Mouse (Mus musculus) CH12.LX (cell line): Measurements from ENCODE around the gene Ep400. TPM values are rescaled to one million over a fixed set of nuclear protein-coding genes. Genes with fewer than 3 reads are reported as not detected.
A peak's percentile ranks its signal among the peaks of the same experiment; 100 is the strongest.

Experiments
- DNase-seq: peaks from one replicate; pipeline ENCODE4 v3.0.0-alpha.2; 2013; ENCODE audit errors: extremely low read depth
- H3K27ac ChIP-seq: 2 replicates; pipeline ENCODE4 v1.5.1; 2012; ENCODE audit warnings: low read depth, mild to moderate bottlenecking, control low read depth, moderate library complexity; ENCODE audit not compliant: insufficient read depth
- H3K27me3 ChIP-seq: replicated peaks from 2 replicates; pipeline ENCODE3; 2012; ENCODE audit warnings: inconsistent platforms
- H3K36me3 ChIP-seq, 2 experiments: replicated peaks in 1 of 2; 2 replicates each; pipeline versions ENCODE3 to v1.6.1; 2012; ENCODE audit warnings: inconsistent platforms in 1 of 2, low read length in 1 of 2, mild to moderate bottlenecking in 1 of 2, mixed read lengths in 1 of 2, moderate library complexity in 1 of 2; ENCODE audit not compliant: control insufficient read depth in 1 of 2, insufficient read depth in 1 of 2
- H3K4me1 ChIP-seq, 2 experiments: 2 replicates each; pipeline ENCODE4 v1.6.1; 2012; ENCODE audit warnings: inconsistent platforms in 1 of 2, moderate library complexity in 1 of 2; ENCODE audit not compliant: insufficient read depth in 2 of 2, control insufficient read depth in 1 of 2
- H3K4me2 ChIP-seq: 2 replicates; pipeline ENCODE4 v1.6.1; 2012; ENCODE audit warnings: low read depth, mild to moderate bottlenecking, control low read depth; ENCODE audit not compliant: poor library complexity, insufficient read depth, severe bottlenecking
- H3K4me3 ChIP-seq, 3 experiments: fragments of 150-350 bp in 1 of 3; sonication (generic) in 1 of 3; replicated peaks in 1 of 3; 2 replicates each; pipeline versions ENCODE3 to v1.5.1; 2011 to 2012; ENCODE audit warnings: low read depth in 2 of 3, low read length in 2 of 3, mild to moderate bottlenecking in 2 of 3, moderate library complexity in 2 of 3, control low read depth in 1 of 3, improper control_type of control experiment in 1 of 3, inconsistent platforms in 1 of 3, mixed read lengths in 1 of 3; ENCODE audit not compliant: poor library complexity in 1 of 3
- H3K79me2 ChIP-seq: replicated peaks from 2 replicates; pipeline ENCODE4 v1.6.1; 2012; ENCODE audit warnings: mild to moderate bottlenecking, moderate library complexity; ENCODE audit not compliant: control insufficient read depth, poor library complexity, insufficient read depth, severe bottlenecking; ENCODE audit errors: extremely low read depth
- H3K9ac ChIP-seq: 2 replicates; pipeline ENCODE4 v1.6.1; 2012; ENCODE audit warnings: low read depth, mild to moderate bottlenecking, control low read depth, moderate library complexity; ENCODE audit not compliant: insufficient read depth
- H3K9me3 ChIP-seq: replicated peaks from 2 replicates; pipeline ENCODE3; 2012; ENCODE audit warnings: low read length, inconsistent platforms, mixed read lengths
- BHLHE40 ChIP-seq: IDR thresholded peaks from 2 replicates; pipeline ENCODE4 v1.6.1; 2011; ENCODE audit warnings: mild to moderate bottlenecking, low read depth, low read length, improper control_type of control experiment
- CHD1 ChIP-seq: IDR thresholded peaks from 2 replicates; pipeline ENCODE4 v1.6.1; 2012; ENCODE audit warnings: low read depth, low read length, improper control_type of control experiment, inconsistent platforms
- CHD2 ChIP-seq: IDR thresholded peaks from 2 replicates; pipeline ENCODE4 v1.6.1; 2011; ENCODE audit warnings: low read length, improper control_type of control experiment
- ELF1 ChIP-seq: IDR thresholded peaks from 2 replicates; pipeline ENCODE4 v1.6.1; 2014; ENCODE audit warnings: low read depth, mild to moderate bottlenecking, inconsistent platforms, low read length, improper control_type of control experiment
- ETS1 ChIP-seq: conservative IDR thresholded peaks from 2 replicates; pipeline ENCODE4 v1.6.1; 2012; ENCODE audit warnings: low read depth, mild to moderate bottlenecking, inconsistent platforms, low read length, improper control_type of control experiment, moderate library complexity
- GABPA ChIP-seq: IDR thresholded peaks from 2 replicates; pipeline ENCODE4 v1.6.1; 2012; ENCODE audit warnings: low read depth, low read length, improper control_type of control experiment, inconsistent platforms; ENCODE audit not compliant: insufficient replicate concordance
- JUN ChIP-seq: IDR thresholded peaks from 2 replicates; pipeline ENCODE4 v1.6.1; 2011; ENCODE audit warnings: low read depth, mild to moderate bottlenecking, low read length, improper control_type of control experiment, moderate library complexity; ENCODE audit not compliant: insufficient read depth
- JUND ChIP-seq: conservative IDR thresholded peaks from 2 replicates; pipeline ENCODE4 v1.6.1; 2011; ENCODE audit warnings: low read depth, low read length, improper control_type of control experiment
- KAT2A ChIP-seq: IDR thresholded peaks from 2 replicates; pipeline ENCODE4 v1.6.1; 2012; ENCODE audit warnings: low read length, improper control_type of control experiment, inconsistent platforms; ENCODE audit not compliant: insufficient replicate concordance
- MAFK ChIP-seq: IDR thresholded peaks from 2 replicates; pipeline ENCODE4 v1.6.1; 2011; ENCODE audit warnings: low read length, improper control_type of control experiment; ENCODE audit not compliant: insufficient replicate concordance
- MAZ ChIP-seq: IDR thresholded peaks from 2 replicates; pipeline ENCODE4 v1.6.1; 2012; ENCODE audit warnings: low read depth, mild to moderate bottlenecking, inconsistent platforms, low read length, improper control_type of control experiment, moderate library complexity
- MXI1 ChIP-seq: IDR thresholded peaks from 2 replicates; pipeline ENCODE4 v1.6.1; 2011; ENCODE audit warnings: mild to moderate bottlenecking, low read depth, low read length, improper control_type of control experiment
- MYC ChIP-seq: IDR thresholded peaks from 2 replicates; pipeline ENCODE4 v1.6.1; 2011; ENCODE audit warnings: low read depth, mild to moderate bottlenecking, improper control_type of control experiment, low read length
- NELFE ChIP-seq: IDR thresholded peaks from 2 replicates; pipeline ENCODE4 v1.6.1; 2011; ENCODE audit warnings: low read depth, low read length, improper control_type of control experiment
- PAX5 ChIP-seq: IDR thresholded peaks from 2 replicates; pipeline ENCODE4 v1.6.1; 2012; ENCODE audit warnings: low read length, inconsistent platforms, mixed read lengths
- POLR2A ChIP-seq: IDR thresholded peaks from 2 replicates; pipeline ENCODE4 v1.6.1; 2011; ENCODE audit warnings: low read depth, mild to moderate bottlenecking, improper control_type of control experiment, low read length
- POLR2AphosphoS2 ChIP-seq: IDR thresholded peaks from 2 replicates; pipeline ENCODE4 v1.6.1; 2011; ENCODE audit warnings: low read depth, low read length, improper control_type of control experiment
- SIN3A ChIP-seq: IDR thresholded peaks from 2 replicates; pipeline ENCODE4 v1.6.1; 2012; ENCODE audit warnings: low read length, improper control_type of control experiment, inconsistent platforms
- SMC3 ChIP-seq: IDR thresholded peaks from 2 replicates; pipeline ENCODE4 v1.6.1; 2011; ENCODE audit warnings: low read depth, low read length, improper control_type of control experiment
- TBP ChIP-seq: conservative IDR thresholded peaks from 2 replicates; pipeline ENCODE4 v1.6.1; 2011; ENCODE audit warnings: low read depth, low read length, improper control_type of control experiment
- TCF12 ChIP-seq: IDR thresholded peaks from 2 replicates; pipeline ENCODE4 v1.6.1; 2014; ENCODE audit warnings: low read depth, mild to moderate bottlenecking, inconsistent platforms, low read length, improper control_type of control experiment
- UBTF ChIP-seq: IDR thresholded peaks from 2 replicates; pipeline ENCODE4 v1.6.1; 2012; ENCODE audit warnings: low read depth, mild to moderate bottlenecking, inconsistent platforms, low read length, improper control_type of control experiment, moderate library complexity
- USF2 ChIP-seq: conservative IDR thresholded peaks from 2 replicates; pipeline ENCODE4 v1.6.1; 2011; ENCODE audit warnings: low read depth, low read length, improper control_type of control experiment
- ZKSCAN1 ChIP-seq: IDR thresholded peaks from 2 replicates; pipeline ENCODE4 v1.6.1; 2012; ENCODE audit warnings: low read depth, inconsistent platforms, low read length, improper control_type of control experiment, borderline replicate concordance
- ZMIZ1 ChIP-seq: IDR thresholded peaks from 2 replicates; pipeline ENCODE4 v1.6.1; 2012; ENCODE audit warnings: low read depth, mild to moderate bottlenecking, inconsistent platforms, low read length, improper control_type of control experiment
- ZNF384 ChIP-seq: IDR thresholded peaks from 2 replicates; pipeline ENCODE4 v1.6.1; 2012; ENCODE audit warnings: low read depth, low read length, improper control_type of control experiment, inconsistent platforms
- dilution Hi-C: fragments of 300-500 bp; cut with MboI; formaldehyde crosslinking; loops from 2 replicates; pipeline ENCODE4 v1.14.3; 2020; ENCODE audit warnings: low sequenced_read_pairs; ENCODE audit not compliant: extremely low pct_unique_long_range_greater_than_20kb, extremely low pct_ligation_motif_present
- in situ Hi-C: fragments of 300-500 bp; cut with MboI; formaldehyde crosslinking; loops from 3 replicates; pipeline ENCODE4 v1.14.3; 2019; ENCODE audit warnings: low sequenced_read_pairs, low pct_ligation_motif_present, low pct_unique_long_range_greater_than_20kb, mixed read lengths
- polyA plus RNA-seq: library from polyadenylated mRNA; unstranded; fragments of >175 nt; gene quantifications from 2 replicates; pipeline ENCODE4 v1.2.1, GENCODE M21; 2012; ENCODE audit warnings: low read depth; ENCODE audit not compliant: insufficient read length
- total RNA-seq, 2 experiments: library from RNA; depleted of rRNA; stranded (reverse); fragments of 300-350 nt in 1 of 2; fragments of >200 nt in 1 of 2; gene quantifications; 2 replicates each; pipeline ENCODE4 v1.2.3; 2012 to 2014

Ep400 gene
- total and polyA plus RNA-seq, 3 experiments = 12.1 to 55.8 (median 28.6) TPM

GRCm38 (mm10) chr5:110808821-110809666, 38.5 kb upstream of the Ep400 start:
- Histone ChIP-seq H3K4me1 (peaks cover 16 to 39% of the 10 kb centered on the region in 2 experiments), H3K4me3 (peak overlapping the region; percentile 55 to 95 (median 79)), H3K36me3 (peaks cover 0 to 20% of the 10 kb centered on the region in 2 experiments), H3K9me3 (no peaks in the 10 kb centered on the region), H3K27ac (no peak overlapping the region), H3K4me2 (peak overlapping the region; percentile 92), H3K79me2 (0 out of 2 replicates have a peak, but pooled peaks cover 4% of the 10 kb centered on the region), H3K9ac (peak overlapping the region; percentile 88), H3K27me3 (no peaks in the 10 kb centered on the region)
- dilution Hi-C loops = no loop called here
- no peak for DNase-seq
- TF ChIP-seq CHD2 (no peak), GABPA (no peak), MAZ (no peak), JUND (no peak), CHD1 (no peak), ZKSCAN1 (no peak), USF2 (no peak), JUN (no peak), ZMIZ1 (no peak), PAX5 (no peak), SMC3 (no peak), NELFE (no peak), TCF12 (no peak), TBP (no peak), KAT2A (no peak), ELF1 (no peak), ETS1 (no peak)
- in situ Hi-C loops = no loop called here

GRCm38 (mm10) chr5:110808061-110808631, 37.6 kb upstream of the Ep400 start:
- Histone ChIP-seq H3K27me3 (no peaks in the 10 kb centered on the region), H3K9ac (peak overlapping the region; percentile 88; the same call in 1 of the 2 replicates), H3K27ac (peak overlapping the region; percentile 56), H3K4me1 (peaks cover 12 to 39% of the 10 kb centered on the region in 2 experiments), H3K9me3 (no peaks in the 10 kb centered on the region), H3K79me2 (0 out of 2 replicates have a peak, but pooled peaks cover 4% of the 10 kb centered on the region), H3K4me2 (peak overlapping the region; percentile 92), H3K36me3 (peaks cover 0 to 22% of the 10 kb centered on the region in 2 experiments), H3K4me3 (peak overlapping the region; percentile 55 to 95 (median 79))
- in situ Hi-C loops (no loop called here), dilution Hi-C loops (no loop called here)
- DNase-seq = peak; percentile 67
- peak; percentile 54 for TF ChIP-seq MXI1
- no peak for TF ChIP-seq NELFE
- 0 out of 2 replicates have a peak, but pooled peaks have one; percentile 18 for TF ChIP-seq TBP
- TF ChIP-seq MAFK = peak; percentile 96
- peak; percentile 9; the same call in 1 of the 2 replicates for TF ChIP-seq ELF1
- TF ChIP-seq POLR2A = peak; percentile 45; the same call in 1 of the 2 replicates
- TF ChIP-seq ZKSCAN1 = no peak
- TF ChIP-seq POLR2AphosphoS2 = no peak
- TF ChIP-seq MYC = no peak
- peak; percentile 89 for TF ChIP-seq SIN3A
- TF ChIP-seq KAT2A = no peak
- no peak for TF ChIP-seq SMC3
- no peak for TF ChIP-seq UBTF
- peak; percentile 56 for TF ChIP-seq BHLHE40
- TF ChIP-seq GABPA = no peak
- no peak for TF ChIP-seq ZNF384
